Mouse (Mus musculus) T-helper 1 cell (primary cell): ENCODE measurements around the gene Ngef.

ENCODE experiments used
- in situ Hi-C: fragments of 300-600 bp; cut with MboI, MseI; formaldehyde crosslinking; loops from one replicate; pipeline ENCODE4 v1.15.1; 2025; ENCODE audit warnings: high pct_unique_total_duplicates

Gene Ngef

GRCm38 (mm10) chr1:87568398-87568797, 5.3 kb downstream of the Ngef start:
- in situ Hi-C loops, result no loop called here

GRCm38 (mm10) chr1:87565760-87566159, 7.9 kb downstream of the Ngef start:
- in situ Hi-C loops, result no loop called here

GRCm38 (mm10) chr1:87562967-87563366, 10.7 kb downstream of the Ngef start:
- in situ Hi-C loops, result no loop called here

GRCm38 (mm10) chr1:87553586-87553985, 20.1 kb downstream of the Ngef start:
- in situ Hi-C loops, result no loop called here

GRCm38 (mm10) chr1:87551008-87551407, 22.7 kb downstream of the Ngef start:
- in situ Hi-C loops, result no loop called here

- in situ Hi-C loops, result no loop called here
Observed at GRCm38 (mm10) chr1:87541614-87542013, 32.1 kb downstream of the Ngef start.

- in situ Hi-C loops, result no loop called here
Observed at GRCm38 (mm10) chr1:87537008-87537407, 36.7 kb downstream of the Ngef start.

GRCm38 (mm10) chr1:87534118-87534517, 39.6 kb downstream of the Ngef start:
- in situ Hi-C loops, result no loop called here

GRCm38 (mm10) chr1:87532346-87532745, 41.3 kb downstream of the Ngef start:
- in situ Hi-C loops, result no loop called here

GRCm38 (mm10) chr1:87527191-87527590, 46.5 kb downstream of the Ngef start:
- in situ Hi-C loops, result no loop called here

- in situ Hi-C loops, result no loop called here
Observed at GRCm38 (mm10) chr1:87525041-87525440, 48.6 kb downstream of the Ngef start.

GRCm38 (mm10) chr1:87521523-87521922, 52.1 kb downstream of the Ngef start:
- in situ Hi-C loops, result no loop called here

GRCm38 (mm10) chr1:87520467-87520866, 53.2 kb downstream of the Ngef start:
- in situ Hi-C loops, result no loop called here

GRCm38 (mm10) chr1:87510845-87511244, 62.8 kb downstream of the Ngef start:
- in situ Hi-C loops, result no loop called here

GRCm38 (mm10) chr1:87510166-87510691, 63.4 kb downstream of the Ngef start:
- in situ Hi-C loops, result no loop called here

- in situ Hi-C loops, result no loop called here
Observed at GRCm38 (mm10) chr1:87509561-87510165, 64.0 kb downstream of the Ngef start, which contains the start of gene Neu2. TSS of gene Neu2 (plus strand) at chr1:87509889.

- in situ Hi-C loops, result no loop called here
Observed at GRCm38 (mm10) chr1:87508591-87509560, 64.8 kb downstream of the Ngef start.

- in situ Hi-C loops, result no loop called here
Observed at GRCm38 (mm10) chr1:87507857-87508256, 65.8 kb downstream of the Ngef start.

- in situ Hi-C loops, result no loop called here
Observed at GRCm38 (mm10) chr1:87505524-87505923, 68.1 kb downstream of the Ngef start.

- in situ Hi-C loops, result loop anchor here (25.0 kb wide), 1 partner anchor 844 kb away; no protein-coding TSS in a partner anchor
Observed at GRCm38 (mm10) chr1:87493542-87493941, 80.1 kb downstream of the Ngef start.

GRCm38 (mm10) chr1:87492285-87492684, 81.4 kb downstream of the Ngef start:
- in situ Hi-C loops, result loop anchor here (25.0 kb wide), 1 partner anchor 845 kb away; no protein-coding TSS in a partner anchor

- in situ Hi-C loops, result loop anchor here (25.0 kb wide), 1 partner anchor 851 kb away; no protein-coding TSS in a partner anchor
Observed at GRCm38 (mm10) chr1:87486386-87486785, 87.3 kb downstream of the Ngef start.
